Mouse (Mus musculus): ENCODE data around the gene March11. TPM values are rescaled to one million over a fixed set of nuclear protein-coding genes. Genes with fewer than 3 reads are reported as not detected.

March11 gene
- polyA plus RNA-seq, 1 experiment from 2014 or later = 7.3 TPM

DNA sequence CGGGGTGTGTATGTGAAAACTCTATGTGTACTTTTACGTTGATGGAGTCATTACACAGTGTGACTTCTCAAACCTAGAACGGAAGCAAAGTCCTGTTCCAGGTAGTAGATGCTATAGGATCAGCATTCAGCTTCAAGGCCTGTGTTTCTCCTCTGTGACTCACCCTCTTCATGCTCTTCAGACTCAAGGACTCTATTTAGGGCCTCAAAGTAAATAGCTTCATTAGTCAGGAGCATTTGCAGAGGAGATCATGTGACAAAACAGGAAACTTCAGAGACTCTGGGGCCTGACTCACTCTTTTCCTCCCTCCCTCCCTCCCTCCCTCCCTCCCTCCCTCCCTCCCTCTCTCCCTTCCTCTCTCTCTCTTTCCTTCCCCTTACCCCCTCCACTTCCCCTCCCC lies 66.1 kb downstream of the March11 start:
- Histone ChIP-seq H3K9me3 (no peaks in the 10 kb centered on the region), H3K27ac (no peak overlapping the region), H3K4me2 (replicated peaks) (no peak overlapping the region), H3K36me3 (no peaks in the 10 kb centered on the region), H3K9ac (no peak overlapping the region), H3K27me3 (replicated peaks) (no peaks in the 10 kb centered on the region), H3K4me3 (no peak overlapping the region), H3K4me1 (no peaks in the 10 kb centered on the region)
- ATAC-seq (ENCODE audit: low FRiP score, low read depth) = no peak
- 87% methylated on average over 3 of the region's 3 CpGs for WGBS

DNA sequence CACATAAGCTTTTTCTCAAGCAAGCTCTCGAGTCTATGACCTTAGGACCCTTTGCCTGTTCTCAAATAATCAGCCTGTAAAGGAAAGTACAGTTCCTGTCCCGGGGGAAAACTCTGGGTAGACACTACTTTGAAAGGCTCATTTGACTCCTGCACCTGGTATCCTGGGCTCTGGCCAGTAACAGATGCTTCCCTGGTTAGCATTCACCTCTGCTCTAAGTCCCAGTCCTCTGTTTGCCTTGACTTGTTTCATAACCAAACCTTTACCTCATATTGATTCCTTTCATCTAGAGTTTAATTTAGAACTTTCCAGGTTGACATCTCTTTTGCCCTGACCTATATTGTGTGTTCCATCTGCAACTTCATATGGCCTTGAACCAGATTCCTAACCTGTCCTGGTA lies 68.5 kb downstream of the March11 start:
- Histone ChIP-seq H3K27ac (no peak overlapping the region), H3K9ac (no peak overlapping the region), H3K36me3 (no peaks in the 10 kb centered on the region), H3K27me3 (replicated peaks) (no peaks in the 10 kb centered on the region), H3K4me3 (no peak overlapping the region), H3K9me3 (no peaks in the 10 kb centered on the region), H3K4me2 (replicated peaks) (no peak overlapping the region), H3K4me1 (no peaks in the 10 kb centered on the region)
- 76% methylated on average over 2 of the region's 2 CpGs for WGBS
- ATAC-seq (ENCODE audit: low FRiP score, low read depth) = no peak

DNA sequence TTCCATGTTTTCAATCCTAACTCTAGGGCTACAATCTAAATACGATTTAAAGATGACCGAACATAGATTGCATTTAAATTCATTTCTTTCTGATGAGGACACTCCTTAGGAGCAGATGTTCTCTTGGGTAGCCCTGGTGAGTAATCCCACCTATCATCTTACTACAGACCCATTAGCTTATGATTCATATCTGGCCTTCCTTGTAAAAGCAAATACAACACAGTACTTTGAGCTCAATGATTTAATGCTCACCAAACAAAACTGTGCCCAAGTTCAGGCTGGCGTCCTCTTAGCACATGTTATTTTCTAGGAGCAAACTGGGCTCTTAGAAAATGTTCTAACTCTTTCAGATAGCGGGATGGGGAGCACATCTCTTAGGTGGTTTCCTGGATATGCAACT lies 70.0 kb downstream of the March11 start:
- Histone ChIP-seq H3K27me3 (replicated peaks) (no peaks in the 10 kb centered on the region), H3K27ac (no peak overlapping the region), H3K4me2 (replicated peaks) (no peak overlapping the region), H3K9ac (no peak overlapping the region), H3K4me3 (no peak overlapping the region), H3K36me3 (no peaks in the 10 kb centered on the region), H3K4me1 (no peaks in the 10 kb centered on the region), H3K9me3 (no peaks in the 10 kb centered on the region)
- 84% methylated on average over 4 of the region's 4 CpGs for WGBS
- no peak for ATAC-seq (ENCODE audit: low FRiP score, low read depth)

DNA sequence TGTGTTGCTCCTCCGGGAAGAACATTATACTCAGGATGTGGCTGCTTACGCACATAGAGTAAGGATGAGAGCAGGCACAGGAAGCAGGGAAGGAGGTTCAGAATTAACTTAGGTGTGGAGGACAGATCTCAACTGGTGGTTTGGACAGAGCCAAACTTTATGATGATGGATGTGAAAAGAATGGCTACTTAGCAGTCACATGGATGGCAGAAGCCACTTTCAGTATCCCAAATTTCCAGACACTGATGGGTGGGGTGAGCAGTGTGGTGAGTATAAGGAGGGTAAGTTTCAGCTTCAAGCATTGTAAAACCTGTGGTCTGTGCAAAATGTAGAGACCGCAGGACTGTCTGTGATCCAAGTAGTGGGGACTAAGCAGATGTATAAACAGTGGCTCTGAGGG lies 71.0 kb downstream of the March11 start:
- no peak for ATAC-seq (ENCODE audit: low FRiP score, low read depth)
- Histone ChIP-seq H3K27me3 (replicated peaks) (no peaks in the 10 kb centered on the region), H3K27ac (no peak overlapping the region), H3K4me3 (no peak overlapping the region), H3K4me1 (no peaks in the 10 kb centered on the region), H3K4me2 (replicated peaks) (no peak overlapping the region), H3K9me3 (no peaks in the 10 kb centered on the region), H3K9ac (no peak overlapping the region), H3K36me3 (no peaks in the 10 kb centered on the region)
- 90% methylated on average over 3 of the region's 3 CpGs for WGBS

DNA sequence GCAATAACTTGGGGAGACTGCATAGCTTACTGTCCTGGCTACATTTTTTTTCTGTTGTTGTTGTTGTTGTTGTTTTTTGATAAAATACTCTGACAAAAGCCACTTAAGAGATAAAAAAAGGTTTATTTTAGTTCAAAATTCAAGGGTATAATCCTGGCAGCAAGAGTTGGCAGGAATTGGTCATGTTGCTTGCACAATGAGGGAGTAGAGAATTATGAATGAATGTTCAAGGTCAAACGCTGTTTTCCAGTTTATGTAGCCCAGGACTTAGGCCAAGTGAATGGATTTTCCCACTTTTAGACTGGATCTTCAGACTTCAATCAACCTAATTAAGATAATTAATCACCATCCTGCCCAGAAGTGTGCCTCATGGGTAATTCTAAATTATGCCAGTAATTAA lies 72.0 kb downstream of the March11 start:
- Histone ChIP-seq H3K27ac (no peak overlapping the region), H3K4me2 (replicated peaks) (no peak overlapping the region), H3K4me3 (no peak overlapping the region), H3K4me1 (no peaks in the 10 kb centered on the region), H3K27me3 (replicated peaks) (no peaks in the 10 kb centered on the region), H3K36me3 (no peaks in the 10 kb centered on the region), H3K9me3 (no peaks in the 10 kb centered on the region), H3K9ac (no peak overlapping the region)
- ATAC-seq (ENCODE audit: low FRiP score, low read depth) = no peak
- WGBS = 98% methylated on average over 1 of the region's 1 CpGs

DNA sequence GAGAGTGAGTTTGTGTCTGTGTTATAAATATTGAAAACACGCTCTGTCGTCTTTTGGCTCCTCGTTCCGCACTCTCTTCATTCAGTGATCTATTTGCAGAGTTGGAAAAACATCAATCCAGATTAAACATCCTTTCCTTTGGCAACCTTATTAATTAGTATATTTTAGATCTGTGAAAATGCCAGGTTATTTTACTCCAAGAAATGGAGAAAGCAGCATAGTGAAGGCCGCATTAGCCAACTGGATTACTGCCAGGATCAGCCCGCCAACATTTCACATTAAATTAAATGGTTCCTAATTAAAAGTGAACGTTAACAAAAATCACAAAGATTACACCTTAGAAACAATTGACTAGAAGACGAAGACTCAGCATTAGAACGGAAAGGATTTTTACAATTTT lies 81.2 kb downstream of the March11 start:
- Histone ChIP-seq H3K4me2 (replicated peaks) (no peak overlapping the region), H3K36me3 (no peaks in the 10 kb centered on the region), H3K9me3 (no peaks in the 10 kb centered on the region), H3K9ac (no peak overlapping the region), H3K4me1 (no peaks in the 10 kb centered on the region), H3K4me3 (no peak overlapping the region), H3K27ac (no peak overlapping the region), H3K27me3 (replicated peaks) (no peaks in the 10 kb centered on the region)
- no peak for ATAC-seq (ENCODE audit: low FRiP score, low read depth)
- 92% methylated on average over 9 of the region's 9 CpGs for WGBS

DNA sequence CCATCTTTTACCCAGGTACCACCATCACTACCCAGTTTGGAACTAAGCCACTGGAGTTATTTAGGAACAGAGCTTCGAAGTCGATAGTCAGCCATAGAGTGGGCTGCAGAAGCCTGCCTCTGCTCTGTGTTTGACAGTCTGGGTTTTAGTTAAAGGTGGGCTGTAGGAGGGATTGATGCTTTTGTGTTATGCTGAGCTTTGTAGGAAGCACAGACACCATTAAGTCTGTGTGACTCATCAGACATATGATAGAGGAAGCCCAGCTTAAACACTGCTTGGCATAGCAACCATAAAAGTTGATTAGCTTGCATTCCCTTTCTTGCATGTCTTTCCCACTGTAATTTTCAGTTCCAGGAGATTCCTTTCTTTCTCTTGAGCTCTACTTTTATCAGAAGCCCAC lies 87.7 kb downstream of the March11 start:
- ATAC-seq (ENCODE audit: low FRiP score, low read depth) = no peak
- Histone ChIP-seq H3K4me1 (no peaks in the 10 kb centered on the region), H3K27me3 (replicated peaks) (no peaks in the 10 kb centered on the region), H3K9ac (no peak overlapping the region), H3K4me3 (no peak overlapping the region), H3K36me3 (no peaks in the 10 kb centered on the region), H3K4me2 (replicated peaks) (no peak overlapping the region), H3K27ac (no peak overlapping the region), H3K9me3 (no peaks in the 10 kb centered on the region)
- WGBS = 87% methylated on average over 2 of the region's 2 CpGs

DNA sequence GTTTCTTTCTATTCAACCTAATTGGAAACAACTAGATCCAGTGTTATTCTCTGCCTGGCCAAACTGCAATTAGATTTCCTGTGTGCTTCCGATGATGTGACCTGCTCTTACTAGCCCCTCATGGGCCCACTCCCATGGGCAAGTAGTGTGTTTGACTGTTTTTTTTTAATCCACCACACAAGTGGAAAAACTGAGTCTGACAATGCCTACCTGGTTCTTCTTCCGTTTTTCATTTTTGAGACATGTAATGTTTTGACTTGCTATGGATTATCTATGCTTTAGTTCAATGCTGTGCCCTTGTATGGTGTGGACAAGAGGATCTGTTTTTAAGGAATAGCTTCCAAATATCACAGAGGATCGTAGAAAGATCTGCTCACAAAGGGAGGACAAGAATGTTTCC lies 116.4 kb downstream of the March11 start:
- WGBS = 88% methylated on average over 3 of the region's 3 CpGs
- no peaks in the 10 kb centered on the region for H3K9me3 ChIP-seq
- no peak overlapping the region for H3K27ac ChIP-seq
- no peak for ATAC-seq (ENCODE audit: low FRiP score, low read depth)
- no peaks in the 10 kb centered on the region for H3K36me3 ChIP-seq
- no peak overlapping the region for H3K4me3 ChIP-seq
- H3K4me2 ChIP-seq (replicated peaks) = no peak overlapping the region
- no peak overlapping the region for H3K9ac ChIP-seq
- H3K4me1 ChIP-seq = no peaks in the 10 kb centered on the region
- H3K27me3 ChIP-seq (replicated peaks) = no peaks in the 10 kb centered on the region

DNA sequence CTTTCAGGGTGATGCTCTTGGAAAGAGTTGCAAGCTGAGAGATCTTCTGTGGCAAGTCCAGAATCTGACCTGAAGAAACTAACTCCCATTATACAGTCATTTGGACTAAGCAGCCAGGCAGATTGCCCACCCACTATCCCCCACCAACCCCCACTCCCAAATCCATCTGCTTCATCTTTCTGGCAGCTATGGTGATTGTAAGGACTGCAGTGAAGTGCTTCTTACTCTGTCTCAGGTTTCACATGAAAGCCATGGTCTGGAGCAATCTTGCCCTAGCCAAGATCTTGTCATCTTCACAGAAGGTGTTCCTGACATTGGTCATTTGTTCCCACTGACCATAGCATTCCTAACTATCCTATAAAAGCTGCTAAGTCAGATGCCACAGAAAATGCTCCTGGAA lies 117.4 kb downstream of the March11 start:
- Histone ChIP-seq H3K4me3 (no peak overlapping the region), H3K36me3 (no peaks in the 10 kb centered on the region), H3K4me2 (replicated peaks) (no peak overlapping the region), H3K4me1 (no peaks in the 10 kb centered on the region), H3K27me3 (replicated peaks) (no peaks in the 10 kb centered on the region), H3K27ac (no peak overlapping the region), H3K9me3 (no peaks in the 10 kb centered on the region), H3K9ac (no peak overlapping the region)
- ATAC-seq (ENCODE audit: low FRiP score, low read depth) = no peak

DNA sequence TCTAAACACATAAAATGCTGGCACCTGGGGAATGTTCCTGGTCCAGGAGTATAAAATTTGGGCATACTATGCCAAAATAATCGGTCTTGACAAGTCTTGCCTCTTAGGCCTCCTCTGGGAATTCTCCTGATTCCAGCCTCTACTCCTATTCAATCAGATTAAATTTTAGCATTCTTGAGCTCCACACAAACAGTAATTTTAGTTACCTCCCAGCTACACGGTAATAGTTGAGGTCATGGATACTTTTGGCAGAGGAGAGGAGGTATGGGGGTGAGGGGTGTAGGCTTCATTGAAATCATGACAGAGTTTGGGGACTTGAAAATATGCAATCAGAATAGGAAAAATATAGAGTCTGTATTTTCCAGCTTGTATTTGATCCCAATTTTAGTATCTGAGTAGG lies 121.7 kb downstream of the March11 start:
- 89% methylated on average over 2 of the region's 2 CpGs for WGBS
- Histone ChIP-seq H3K36me3 (no peaks in the 10 kb centered on the region), H3K4me1 (no peaks in the 10 kb centered on the region), H3K4me2 (replicated peaks) (no peak overlapping the region), H3K27me3 (replicated peaks) (no peaks in the 10 kb centered on the region), H3K4me3 (no peak overlapping the region), H3K27ac (no peak overlapping the region), H3K9me3 (no peaks in the 10 kb centered on the region), H3K9ac (no peak overlapping the region)
- no peak for ATAC-seq (ENCODE audit: low FRiP score, low read depth)

DNA sequence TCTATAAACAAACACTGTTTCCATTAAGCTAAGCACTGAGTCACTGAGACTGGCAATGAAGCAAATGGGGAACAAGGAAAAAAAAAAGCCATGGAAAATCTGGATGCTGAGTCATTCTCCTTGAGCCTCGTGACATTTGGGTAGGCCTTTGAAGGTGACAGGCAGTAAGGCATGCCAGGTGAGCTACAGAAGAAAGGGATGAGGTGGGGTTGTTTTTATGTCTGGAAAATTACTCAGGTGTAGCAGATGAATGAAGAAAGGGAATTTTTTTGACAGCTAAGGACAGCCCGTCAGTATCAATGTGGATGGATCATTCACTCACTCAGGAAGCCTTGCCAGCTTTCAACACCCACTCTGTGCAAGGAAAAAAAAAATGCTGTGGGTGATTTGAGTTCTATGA lies 123.8 kb downstream of the March11 start:
- no peaks in the 10 kb centered on the region for H3K9me3 ChIP-seq
- no peaks in the 10 kb centered on the region for H3K36me3 ChIP-seq
- ATAC-seq (ENCODE audit: low FRiP score, low read depth) = no peak
- no peak overlapping the region for H3K4me2 ChIP-seq (replicated peaks)
- no peak overlapping the region for H3K4me3 ChIP-seq
- H3K27ac ChIP-seq = no peak overlapping the region
- no peaks in the 10 kb centered on the region for H3K27me3 ChIP-seq (replicated peaks)
- no peak overlapping the region for H3K9ac ChIP-seq
- WGBS = 84% methylated on average over 2 of the region's 2 CpGs
- no peaks in the 10 kb centered on the region for H3K4me1 ChIP-seq

DNA sequence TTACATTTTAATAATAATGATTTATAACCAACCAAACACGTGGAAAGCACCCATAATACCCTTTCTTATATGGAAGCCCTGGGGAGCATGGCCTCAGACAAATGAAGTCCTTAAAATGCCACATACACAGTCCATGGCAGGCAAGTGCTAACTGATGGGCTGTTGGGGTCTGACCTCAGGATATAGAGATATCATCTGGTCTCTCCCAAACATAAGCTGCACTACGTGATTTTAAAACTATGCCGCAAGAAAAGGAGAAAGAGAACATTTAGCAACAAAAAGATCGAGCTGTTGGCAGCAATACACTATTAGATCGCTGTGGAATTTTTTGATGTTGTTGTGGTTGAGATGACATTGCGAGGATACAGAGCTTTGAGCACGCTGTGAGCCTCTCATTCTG lies 126.9 kb downstream of the March11 start:
- Histone ChIP-seq H3K27me3 (replicated peaks) (no peaks in the 10 kb centered on the region), H3K9me3 (no peaks in the 10 kb centered on the region), H3K4me3 (no peak overlapping the region), H3K9ac (no peak overlapping the region), H3K27ac (no peak overlapping the region), H3K36me3 (no peaks in the 10 kb centered on the region), H3K4me2 (replicated peaks) (no peak overlapping the region), H3K4me1 (no peaks in the 10 kb centered on the region)
- no peak for ATAC-seq (ENCODE audit: low FRiP score, low read depth)
- WGBS = 90% methylated on average over 7 of the region's 7 CpGs

DNA sequence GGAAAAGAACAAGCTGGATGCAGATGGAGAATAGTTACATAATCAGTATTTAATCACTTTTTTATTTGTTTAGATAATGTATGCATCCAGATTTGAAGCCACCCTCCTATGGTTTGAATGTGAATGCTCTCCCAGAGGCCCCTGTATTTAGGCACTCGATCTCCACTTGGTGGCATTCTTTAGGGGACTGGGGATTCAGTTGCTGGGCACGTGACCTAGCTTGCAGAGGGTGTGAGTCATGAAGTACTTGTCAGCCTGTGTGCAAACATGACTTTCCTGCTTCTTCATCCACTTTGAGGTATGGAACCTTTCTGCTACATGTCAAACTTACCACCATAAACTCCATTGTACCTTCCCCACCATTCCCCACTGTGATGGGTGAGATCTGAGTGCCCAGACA lies 128.3 kb downstream of the March11 start:
- no peaks in the 10 kb centered on the region for H3K27me3 ChIP-seq (replicated peaks)
- H3K9ac ChIP-seq = no peak overlapping the region
- no peak overlapping the region for H3K27ac ChIP-seq
- no peaks in the 10 kb centered on the region for H3K9me3 ChIP-seq
- H3K4me2 ChIP-seq (replicated peaks) = no peak overlapping the region
- 77% methylated on average over 2 of the region's 2 CpGs for WGBS
- H3K4me1 ChIP-seq = no peaks in the 10 kb centered on the region
- H3K4me3 ChIP-seq = no peak overlapping the region
- no peaks in the 10 kb centered on the region for H3K36me3 ChIP-seq
- ATAC-seq (ENCODE audit: low FRiP score, low read depth) = no peak
